Mouse (Mus musculus) cortical plate, adult 2 months (tissue): ENCODE data around the gene Ch25h. TPM values are rescaled to one million over a fixed set of nuclear protein-coding genes. Genes with fewer than 3 reads are reported as not detected.

Source experiments
- H3K27ac ChIP-seq: fragments of 200-500 bp; 2 replicates; pipeline ENCODE4 v1.5.1; 2012; ENCODE audit warnings: low read length, control low read depth, inconsistent platforms; ENCODE audit not compliant: insufficient read depth
- H3K4me1 ChIP-seq: fragments of 200-500 bp; 2 replicates; pipeline ENCODE4 v1.6.1; 2011; ENCODE audit warnings: low read length; ENCODE audit not compliant: control insufficient read depth, insufficient read depth
- H3K4me3 ChIP-seq: fragments of 200-500 bp; 2 replicates; pipeline ENCODE4 v1.5.1; 2011; ENCODE audit warnings: mild to moderate bottlenecking, low read length, control low read depth; ENCODE audit not compliant: insufficient read depth
- CTCF ChIP-seq: fragments of 200-500 bp; IDR thresholded peaks from 2 replicates; pipeline ENCODE4 v1.5.1; 2011; ENCODE audit warnings: mild to moderate bottlenecking, control low read depth, low read length; ENCODE audit not compliant: insufficient read depth; ENCODE audit errors: extremely low read depth
- POLR2A ChIP-seq: fragments of 200-500 bp; IDR thresholded peaks from 2 replicates; pipeline ENCODE4 v1.6.1; 2011; ENCODE audit warnings: mild to moderate bottlenecking, low read length, control low read depth; ENCODE audit not compliant: insufficient read depth; ENCODE audit errors: extremely low read depth
- polyA plus RNA-seq: library from polyadenylated mRNA; depleted of rRNA; stranded (reverse); fragments of >200 nt; gene quantifications from 2 replicates; pipeline ENCODE4 v1.2.3, GENCODE M21; 2012; rRNA removed

Ch25h gene
- polyA plus RNA-seq, result 1.2 and 2.4 TPM in 2 replicates

DNA sequence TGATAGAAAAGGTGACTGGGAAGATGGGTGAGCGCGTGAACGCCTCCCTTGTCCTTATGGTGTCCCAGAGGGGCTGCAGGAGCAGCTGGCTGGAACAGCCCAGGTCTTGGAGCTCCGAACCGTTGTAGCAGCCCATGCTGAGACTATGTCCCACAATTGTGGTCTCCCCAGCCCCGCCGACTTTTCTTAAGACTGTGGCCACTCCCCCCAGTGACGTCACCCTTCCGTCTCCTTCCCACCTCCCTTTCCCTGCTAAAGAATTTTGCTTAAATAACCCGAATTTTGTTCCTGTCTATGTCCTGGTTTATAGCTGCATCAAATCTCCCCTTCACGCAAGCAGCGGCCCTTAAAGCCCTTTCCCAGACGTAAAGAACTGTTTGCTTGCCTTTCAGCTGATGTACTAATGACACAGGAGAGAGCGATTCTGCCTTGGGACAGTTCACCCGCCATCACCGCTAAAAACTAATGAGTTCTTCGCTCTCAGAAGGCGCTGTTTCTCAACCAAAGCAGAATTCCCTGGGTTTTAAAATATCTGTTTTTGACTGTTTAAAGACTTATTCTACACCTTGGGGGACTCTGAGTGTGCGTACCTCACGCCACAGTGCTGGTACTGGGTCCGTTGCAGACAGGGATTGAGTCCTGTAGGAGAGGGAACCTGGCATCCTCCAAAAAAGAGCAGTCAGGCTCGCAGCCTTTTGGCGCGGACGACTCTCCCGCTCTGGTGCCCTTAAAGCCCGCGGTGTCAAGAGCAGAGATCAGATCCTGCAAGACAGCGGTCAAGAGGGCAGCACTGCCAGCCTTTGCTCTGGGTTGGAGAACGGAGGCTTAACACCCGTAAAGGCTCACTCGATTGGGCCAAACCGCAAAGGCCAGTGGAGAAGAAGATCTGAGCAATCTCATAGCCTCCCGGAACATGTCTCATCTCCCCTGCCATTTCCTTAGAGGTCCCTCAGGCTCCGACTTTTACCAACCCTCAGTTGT lies at the start of gene Ch25h:
Gene Ch25h (minus strand): TSS at position 174 of the 981 bp plus-strand sequence.
- peak within 1 kb of the TSS; percentile 52 for H3K4me3 ChIP-seq
- no peak within 1 kb of the TSS for H3K27ac ChIP-seq
- no peak for TF ChIP-seq CTCF
- TF ChIP-seq POLR2A, result no peak
- no peaks in the 10 kb centered on the region for H3K4me1 ChIP-seq

DNA sequence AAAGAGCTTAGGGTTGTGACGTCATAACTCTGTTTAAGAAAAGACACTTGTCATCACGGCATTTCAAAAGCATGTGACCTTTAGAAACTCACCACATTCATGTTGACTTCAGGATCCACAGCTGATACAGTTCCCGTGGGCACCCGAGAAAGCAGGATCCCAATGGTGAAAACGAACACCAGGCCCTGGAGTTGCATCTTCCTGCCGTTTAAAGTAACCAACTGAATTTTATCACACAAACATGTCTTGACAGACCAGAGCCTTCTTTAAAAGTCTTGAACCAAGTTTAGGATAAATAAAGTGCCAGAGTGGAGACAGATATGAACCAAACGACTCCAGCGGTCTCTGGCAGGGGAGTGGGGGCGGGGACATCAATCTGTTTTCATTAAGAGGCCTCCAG lies 49.7 kb upstream of the Ch25h start:
- H3K4me3 ChIP-seq, result no peak overlapping the region
- TF ChIP-seq CTCF (no peak), POLR2A (no peak)
- H3K27ac ChIP-seq, result no peak overlapping the region
- peaks cover 7% of the 10 kb centered on the region; the same call in 1 of the 2 replicates for H3K4me1 ChIP-seq

DNA sequence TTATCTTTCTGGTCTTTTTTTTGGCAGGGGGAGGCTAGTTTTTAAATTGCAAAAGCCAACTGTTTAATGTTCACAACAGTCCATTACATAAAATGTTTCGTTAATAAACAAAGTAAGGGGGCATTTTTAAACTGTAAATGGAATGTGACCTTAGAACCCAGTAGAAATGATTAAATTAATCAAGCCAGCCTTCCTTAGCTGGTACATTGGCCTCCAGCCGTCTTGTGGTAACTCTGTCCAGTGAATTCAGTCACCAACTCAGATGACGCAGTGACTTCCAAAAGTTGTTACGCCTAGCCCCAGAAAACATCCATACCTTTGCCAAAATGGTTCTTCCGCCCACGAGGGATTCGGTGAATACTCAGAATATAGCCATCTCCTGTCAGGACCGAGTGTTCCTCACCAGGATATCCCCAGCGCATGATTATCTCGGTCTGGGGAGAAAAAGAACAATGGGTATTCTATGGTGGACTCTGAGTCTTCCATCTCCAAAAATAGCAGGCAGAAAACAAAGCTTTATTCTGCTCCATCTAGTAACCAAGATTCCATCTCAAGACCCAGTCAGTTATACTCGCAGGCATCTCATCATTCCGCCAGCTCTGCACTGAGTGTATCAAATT lies 48.3 kb upstream of the Ch25h start:
- Histone ChIP-seq H3K4me1 (peaks cover 7% of the 10 kb centered on the region; the same call in 1 of the 2 replicates), H3K4me3 (no peak overlapping the region), H3K27ac (peak overlapping the region; percentile 86; the same call in 1 of the 2 replicates)
- TF ChIP-seq POLR2A, result no peak

DNA sequence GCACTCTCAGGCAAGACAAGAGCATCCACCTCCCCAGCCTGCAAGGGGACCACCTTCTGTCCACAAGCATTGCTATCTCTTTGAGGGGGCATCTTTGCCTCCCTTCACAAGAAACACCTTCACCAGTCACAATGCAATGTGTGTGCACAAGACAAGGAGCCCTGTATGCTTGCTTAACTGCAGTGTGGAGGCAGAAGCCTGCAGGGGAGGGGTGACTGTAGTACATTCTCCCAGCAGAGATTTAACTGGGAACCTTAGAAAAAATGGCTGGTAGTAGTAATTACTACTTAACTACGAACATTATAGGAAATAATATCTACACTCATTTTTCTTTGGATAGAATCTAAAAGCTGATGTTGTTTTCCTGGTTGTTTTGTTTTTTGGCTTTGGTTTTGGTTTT lies 47.0 kb upstream of the Ch25h start:
- Histone ChIP-seq H3K4me3 (no peak overlapping the region), H3K4me1 (peaks cover 7% of the 10 kb centered on the region; the same call in 1 of the 2 replicates), H3K27ac (no peak overlapping the region)
- no peak for TF ChIP-seq POLR2A
- no peak for TF ChIP-seq CTCF

DNA sequence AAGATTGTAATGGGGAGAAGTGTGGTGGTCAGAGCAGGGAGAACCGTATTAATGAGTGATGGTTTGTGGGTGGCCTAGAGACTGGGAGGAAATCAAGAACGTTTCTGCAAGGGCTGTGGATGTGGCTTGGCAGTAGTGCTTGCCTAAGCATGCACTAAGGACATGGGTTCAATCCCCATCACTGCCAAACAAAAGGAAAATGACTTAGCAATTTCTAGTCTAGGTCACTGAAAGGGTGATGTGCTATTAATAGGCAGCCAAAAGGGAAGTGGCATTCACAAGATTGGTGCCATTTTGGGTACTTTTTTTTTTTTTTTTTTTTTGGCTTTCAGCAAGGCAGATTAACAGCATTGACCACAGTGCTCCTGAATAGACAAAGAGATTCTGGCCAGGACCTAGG lies 46.4 kb upstream of the Ch25h start:
- peaks cover 6% of the 10 kb centered on the region; the same call in 1 of the 2 replicates for H3K4me1 ChIP-seq
- TF ChIP-seq POLR2A, result no peak
- TF ChIP-seq CTCF, result no peak
- H3K27ac ChIP-seq, result no peak overlapping the region
- no peak overlapping the region for H3K4me3 ChIP-seq

DNA sequence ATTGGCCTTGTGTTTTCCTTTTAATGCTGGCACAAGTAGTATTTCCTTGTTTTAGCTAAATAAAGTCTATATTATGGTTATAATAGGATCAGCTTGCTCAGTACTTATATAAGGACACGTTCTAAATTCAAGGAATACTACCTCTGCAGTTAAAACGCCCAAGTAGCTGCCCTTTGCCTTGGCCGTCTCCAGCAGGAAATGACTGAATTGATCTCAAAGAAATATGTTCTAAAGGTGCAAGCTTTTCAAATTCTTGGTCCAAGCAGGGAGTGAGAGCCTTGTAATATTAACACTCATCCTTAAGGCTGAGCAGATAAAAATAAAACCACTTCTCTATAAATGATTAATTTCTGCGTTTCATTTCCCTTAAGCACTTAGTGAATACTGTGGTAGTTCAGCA lies 45.1 kb upstream of the Ch25h start:
- TF ChIP-seq POLR2A (no peak), CTCF (no peak)
- Histone ChIP-seq H3K4me1 (peaks cover 2% of the 10 kb centered on the region; the same call in 1 of the 2 replicates), H3K27ac (no peak overlapping the region), H3K4me3 (no peak overlapping the region)

DNA sequence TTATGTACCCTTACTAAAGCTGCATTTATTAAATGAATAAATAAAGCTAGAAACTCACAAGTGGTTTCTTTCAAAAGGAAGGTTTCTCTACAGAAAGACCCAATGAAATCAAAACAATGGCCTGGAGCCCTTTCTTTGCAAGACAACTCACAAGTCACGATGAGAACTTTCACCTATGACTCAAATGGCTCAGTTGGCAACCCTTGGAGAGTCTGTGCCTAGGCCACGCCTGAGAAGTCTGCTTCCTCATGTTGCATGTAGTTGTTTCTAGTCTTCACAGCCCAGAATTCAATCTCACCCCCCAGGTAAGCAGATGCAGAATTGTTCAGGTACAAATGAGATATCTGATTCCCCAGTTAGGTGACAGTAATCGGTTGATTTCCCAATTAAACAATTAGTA lies 44.7 kb upstream of the Ch25h start:
- TF ChIP-seq CTCF (no peak), POLR2A (no peak)
- no peak overlapping the region for H3K27ac ChIP-seq
- peaks cover 2% of the 10 kb centered on the region; the same call in 1 of the 2 replicates for H3K4me1 ChIP-seq

DNA sequence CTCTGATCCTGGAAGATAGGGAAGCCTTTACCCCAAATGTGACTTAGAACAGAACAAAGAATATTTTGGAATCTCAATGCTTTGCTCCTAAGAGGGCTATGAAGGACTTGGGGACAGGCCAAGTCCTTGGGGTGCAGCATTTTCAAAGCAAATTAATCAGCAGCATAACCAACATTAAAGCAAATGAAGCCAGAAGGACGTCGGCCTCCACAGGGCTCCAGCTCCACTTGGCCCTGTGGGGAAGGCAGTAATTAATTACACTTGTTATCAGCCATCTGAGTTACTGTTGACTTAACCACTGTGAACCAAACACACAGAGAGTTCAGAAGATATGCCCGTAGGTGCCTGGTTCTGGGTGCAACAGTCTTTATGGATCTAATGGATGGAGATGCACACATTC lies 43.8 kb upstream of the Ch25h start:
- H3K4me3 ChIP-seq, result no peak overlapping the region
- TF ChIP-seq POLR2A, result no peak
- TF ChIP-seq CTCF, result no peak

More for the DNA sequence above, 44.7 kb upstream of the Ch25h start:
- no peak overlapping the region for H3K4me3 ChIP-seq

DNA sequence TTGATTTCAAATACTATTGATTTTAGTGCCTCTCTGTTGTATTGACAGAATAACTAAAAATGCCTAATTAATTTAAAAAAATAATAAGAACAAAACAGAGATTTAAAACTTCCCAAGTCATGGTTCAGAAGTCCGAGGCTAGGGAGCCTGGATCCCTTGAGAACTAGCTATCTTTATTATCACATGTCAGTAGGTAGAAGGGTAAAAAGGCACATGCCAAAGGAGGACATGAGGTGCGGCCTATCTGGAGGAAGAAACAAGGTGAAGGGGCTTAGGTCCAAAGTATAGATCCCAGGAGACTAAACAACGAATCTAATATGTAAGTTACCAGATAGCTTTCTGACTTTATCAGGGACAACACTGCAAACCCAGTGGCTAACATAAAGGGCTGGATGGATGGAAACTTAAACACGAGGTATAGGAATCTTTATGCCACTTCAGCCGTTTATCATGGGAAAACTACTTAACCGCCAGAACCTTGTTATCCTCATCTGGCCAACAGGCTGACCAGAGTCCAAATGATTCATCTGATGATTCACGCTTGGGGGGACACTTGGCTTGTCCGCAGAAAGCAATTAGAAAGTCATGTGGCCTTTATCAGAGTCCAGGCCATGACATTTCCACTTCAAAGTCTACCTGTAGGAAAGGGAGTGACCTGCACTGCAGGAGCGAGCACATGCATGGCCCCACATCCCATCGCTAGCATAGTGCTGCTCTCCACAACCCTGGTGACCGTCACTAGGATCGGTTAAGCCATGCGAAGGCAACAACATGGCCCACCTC lies 43.0 kb upstream of the Ch25h start:
- H3K27ac ChIP-seq, result no peak overlapping the region
- TF ChIP-seq CTCF, result no peak
- no peak for TF ChIP-seq POLR2A
- H3K4me3 ChIP-seq, result no peak overlapping the region
- H3K4me1 ChIP-seq, result peaks cover 2% of the 10 kb centered on the region; the same call in 1 of the 2 replicates

More for the DNA sequence above, 43.8 kb upstream of the Ch25h start:
- no peak overlapping the region for H3K27ac ChIP-seq
- H3K4me1 ChIP-seq, result peaks cover 2% of the 10 kb centered on the region; the same call in 1 of the 2 replicates
